Comparison of ENCODE assay signal across 9 mouse cellular contexts in the genomic region with DNA sequence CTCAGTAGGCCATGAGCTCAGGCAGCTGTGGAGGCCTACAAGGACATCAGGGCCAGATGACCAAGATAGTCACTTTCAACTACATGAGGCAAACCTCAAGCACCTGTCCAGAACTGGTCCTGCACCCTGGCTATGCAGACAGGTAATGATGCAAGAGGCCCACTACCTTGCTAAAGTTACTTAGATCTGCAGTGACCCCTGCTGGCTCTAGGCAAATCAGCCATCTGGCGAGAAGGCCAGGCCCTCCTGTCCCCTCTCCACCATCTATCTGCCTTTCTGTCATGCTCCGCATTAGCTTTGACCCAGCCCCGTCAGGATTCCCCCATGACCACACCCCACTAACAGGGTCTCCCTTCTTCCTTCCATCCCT. TPM values are rescaled to one million over a fixed set of nuclear protein-coding genes. Genes with fewer than 3 reads are reported as not detected.
A peak's percentile ranks its signal among the peaks of the same experiment; 100 is the strongest.
DNase-seq lines count a peak whose midpoint lies in the region; ATAC-seq and TF ChIP-seq lines count a peak whose summit lies in the region.
"Had no signal": no experiment of that assay in that cellular context is flagged by ENCODE, and none has a peak within 500 bp of the region (broad histone marks: within the 10 kb centered on the region; RNA-seq: fewer than 3 reads in every experiment).

No protein-coding gene starts in this region.

- DNase-seq in midbrain, postnatal 0 days (ENCODE audit: low spot score) = peak; percentile 24
- DNase-seq in brain, adult 2 months (ENCODE audit: low read depth, low spot score) = peak; percentile 15
- peak; percentile 58 for DNase-seq in kidney, postnatal 0 days (ENCODE audit: low spot score)
- peak; percentile 57 to 64 for DNase-seq in urinary bladder, postnatal 36 days (ENCODE audit: low spot score in 2 of 2)
- DNase-seq in forebrain, embryonic 14.5 days (ENCODE audit: low spot score) = no peak

- H3K27ac ChIP-seq in midbrain, postnatal 0 days (ENCODE audit: low read depth, low read length) = no peak overlapping the region
- no peak overlapping the region for H3K27ac ChIP-seq in midbrain, embryonic 13.5 days
- no peak overlapping the region for H3K27ac ChIP-seq in kidney, postnatal 0 days
- no peak overlapping the region for H3K27ac ChIP-seq in forebrain, embryonic 14.5 days (ENCODE audit: low read depth, low read length)
- H3K27ac ChIP-seq: neural tube, embryonic 13.5 days had no signal

- TF ChIP-seq POLR2A in myocyte (IDR thresholded peaks at IDR 0.05; ENCODE audit: insufficient read length, low read depth) = no peak

- H3K4me3 ChIP-seq in midbrain, postnatal 0 days (ENCODE audit: low read depth, low read length) = no peak overlapping the region
- H3K4me3 ChIP-seq in midbrain, embryonic 13.5 days (replicated peaks) = no peak overlapping the region
- H3K4me3 ChIP-seq in kidney, postnatal 0 days (replicated peaks; ENCODE audit: low read depth, low read length) = no peak overlapping the region
- H3K4me3 ChIP-seq in myocyte = no peak overlapping the region
- no peak overlapping the region for H3K4me3 ChIP-seq in forebrain, embryonic 14.5 days (ENCODE audit: low read depth, low read length)
- H3K4me3 ChIP-seq: neural tube, embryonic 13.5 days had no signal

- H3K4me2 ChIP-seq in midbrain, postnatal 0 days (ENCODE audit: low read depth, low read length, poor library complexity, severe bottlenecking) = no peak overlapping the region
- no peak overlapping the region for H3K4me2 ChIP-seq in midbrain, embryonic 13.5 days (replicated peaks)
- no peak overlapping the region for H3K4me2 ChIP-seq in kidney, postnatal 0 days (ENCODE audit: low read length)
- H3K4me2 ChIP-seq in myocyte (ENCODE audit: low read depth) = peak overlapping the region; percentile 78
- H3K4me2 ChIP-seq in forebrain, embryonic 14.5 days (ENCODE audit: low read length) = no peak overlapping the region
- H3K4me2 ChIP-seq: neural tube, embryonic 13.5 days had no signal

- H3K4me1 ChIP-seq in midbrain, postnatal 0 days (ENCODE audit: insufficient read depth, low read length) = no peaks in the 10 kb centered on the region
- no peaks in the 10 kb centered on the region for H3K4me1 ChIP-seq in midbrain, embryonic 13.5 days (replicated peaks)
- peaks cover 16% of the 10 kb centered on the region for H3K4me1 ChIP-seq in kidney, postnatal 0 days (replicated peaks; ENCODE audit: insufficient read depth, low read length)
- H3K4me1 ChIP-seq in forebrain, embryonic 14.5 days (ENCODE audit: control insufficient read depth, insufficient read depth, low read length) = no peaks in the 10 kb centered on the region

- 78% methylated on average over 3 of the region's 3 CpGs for WGBS in midbrain, postnatal 0 days
- 61% methylated on average over 3 of the region's 3 CpGs for WGBS in midbrain, embryonic 13.5 days
- 56% methylated on average over 3 of the region's 3 CpGs for WGBS in kidney, postnatal 0 days
- WGBS in forebrain, embryonic 14.5 days = 62% methylated on average over 3 of the region's 3 CpGs

- H3K27me3 ChIP-seq in midbrain, postnatal 0 days (ENCODE audit: insufficient read depth, low read length) = no peaks in the 10 kb centered on the region
- no peaks in the 10 kb centered on the region for H3K27me3 ChIP-seq in midbrain, embryonic 13.5 days
- no peaks in the 10 kb centered on the region for H3K27me3 ChIP-seq in kidney, postnatal 0 days (ENCODE audit: insufficient read depth, low read length)
- no peaks in the 10 kb centered on the region for H3K27me3 ChIP-seq in myocyte (ENCODE audit: control insufficient read depth, insufficient read depth, insufficient read length)
- H3K27me3 ChIP-seq in forebrain, embryonic 14.5 days (replicated peaks; ENCODE audit: control insufficient read depth, insufficient read depth, low read length) = no peaks in the 10 kb centered on the region
- H3K27me3 ChIP-seq: neural tube, embryonic 13.5 days had no signal

- H3K36me3 ChIP-seq in midbrain, postnatal 0 days (ENCODE audit: insufficient read depth, low read length) = no peaks in the 10 kb centered on the region
- H3K36me3 ChIP-seq in midbrain, embryonic 13.5 days = no peaks in the 10 kb centered on the region
- H3K36me3 ChIP-seq in kidney, postnatal 0 days (ENCODE audit: insufficient read depth, low read length) = no peaks in the 10 kb centered on the region
- no peaks in the 10 kb centered on the region for H3K36me3 ChIP-seq in myocyte (ENCODE audit: control insufficient read depth, insufficient read depth)
- H3K36me3 ChIP-seq in forebrain, embryonic 14.5 days (ENCODE audit: control insufficient read depth, insufficient read depth, low read length) = no peaks in the 10 kb centered on the region
- H3K36me3 ChIP-seq: neural tube, embryonic 13.5 days had no signal

- no peak for ATAC-seq in midbrain, postnatal 0 days (ENCODE audit: low FRiP score)
- ATAC-seq in midbrain, embryonic 13.5 days = no peak
- 0 out of 2 replicates have a peak, but pooled peaks have one; percentile 27 for ATAC-seq in kidney, postnatal 0 days (replicated peaks; ENCODE audit: low FRiP score, low read depth)
- no peak for ATAC-seq in granulocyte monocyte progenitor cell, adult 5-6 weeks (replicated peaks; ENCODE audit: poor library complexity, severe bottlenecking)
- no peak for ATAC-seq in forebrain, embryonic 14.5 days

- no peaks in the 10 kb centered on the region for H3K9me3 ChIP-seq in midbrain, postnatal 0 days (ENCODE audit: low read length)
- no peaks in the 10 kb centered on the region for H3K9me3 ChIP-seq in midbrain, embryonic 13.5 days
- H3K9me3 ChIP-seq in kidney, postnatal 0 days (replicated peaks; ENCODE audit: low read length) = no peaks in the 10 kb centered on the region
- H3K9me3 ChIP-seq in forebrain, embryonic 14.5 days (replicated peaks; ENCODE audit: control insufficient read depth, low read length) = no peaks in the 10 kb centered on the region
- H3K9me3 ChIP-seq: neural tube, embryonic 13.5 days had no signal

- peak; percentile 42 for TF ChIP-seq CTCF in midbrain, postnatal 0 days (IDR thresholded peaks at IDR 0.05)
- peak; percentile 69 for TF ChIP-seq CTCF in kidney, postnatal 0 days (IDR thresholded peaks at IDR 0.05; ENCODE audit: low read depth)

- no peak overlapping the region for H3K9ac ChIP-seq in midbrain, postnatal 0 days (replicated peaks; ENCODE audit: low read length, poor library complexity, severe bottlenecking)
- no peak overlapping the region for H3K9ac ChIP-seq in midbrain, embryonic 13.5 days (replicated peaks)
- H3K9ac ChIP-seq in kidney, postnatal 0 days (ENCODE audit: low read depth, low read length) = no peak overlapping the region
- H3K9ac ChIP-seq in forebrain, embryonic 14.5 days (ENCODE audit: low read length) = no peak overlapping the region
- H3K9ac ChIP-seq: neural tube, embryonic 13.5 days had no signal

- H3ac ChIP-seq in myocyte (ENCODE audit: control insufficient read depth, insufficient read length) = no peak overlapping the region

- no peaks in the 10 kb centered on the region for H3K79me2 ChIP-seq in myocyte (ENCODE audit: control insufficient read depth, insufficient read depth)

TF ChIP-seq in myocyte, 11 proteins besides CTCF, POLR2A, EP300 and RAD21:
- TF ChIP-seq MYOG (IDR thresholded peaks at IDR 0.05; ENCODE audit: control insufficient read depth in 1 of 3, insufficient read depth in 1 of 3, insufficient read length in 2 of 3, low read depth in 2 of 3) = peak in 1 of 3 experiments; percentile 18
- TF ChIP-seq TCF12 (IDR thresholded peaks at IDR 0.05; ENCODE audit: insufficient read depth, poor library complexity, severe bottlenecking) = no peak
- TF ChIP-seq CEBPB (IDR thresholded peaks at IDR 0.05; ENCODE audit: insufficient read depth, poor library complexity, severe bottlenecking) = peak; percentile 51; the same call in 1 of the 2 replicates

RNA-seq across cellular contexts. Expression of gene Mrps18a, which starts 35.7 kb away (rescaled TPM):
- total RNA-seq in midbrain, postnatal 0 days (2014; rRNA removed) = 63.7 and 84.4 TPM in 2 replicates
- polyA plus RNA-seq in midbrain, postnatal 0 days (2015; fragmentation: Nextera tagmentation; extraction: Ambion mirVana) = 173 and 175 TPM in 2 replicates
- polyA plus RNA-seq in midbrain, embryonic 13.5 days (2015; fragmentation: Nextera tagmentation; extraction: Ambion mirVana) = 137 and 140 TPM in 2 replicates
- 171 and 188 TPM in 2 replicates for polyA plus RNA-seq in kidney, postnatal 0 days (2015; fragmentation: Nextera tagmentation; extraction: Ambion mirVana)
- polyA plus RNA-seq in myocyte (2012; fragmentation: generic; extraction: Trizol) = 112 TPM
- 70.4 and 96.2 TPM in 2 replicates for total RNA-seq in granulocyte monocyte progenitor cell, adult 5-6 weeks (2014; fragmentation: Nextera tagmentation)
- 47.9 and 53.2 TPM in 2 replicates for total RNA-seq in granulocyte monocyte progenitor cell, adult 5-6 weeks (2017)
- polyA plus RNA-seq in forebrain, embryonic 14.5 days (2014; fragmentation: Nextera tagmentation; extraction: Ambion mirVana) = 135 and 141 TPM in 2 replicates

RNA-seq across cellular contexts. Expression of gene Vegfa, which starts 42.9 kb away (rescaled TPM):
- 78.6 and 105 TPM in 2 replicates for total RNA-seq in midbrain, postnatal 0 days (2014; rRNA removed)
- polyA plus RNA-seq in midbrain, postnatal 0 days (2015; fragmentation: Nextera tagmentation; extraction: Ambion mirVana) = 2.3 and 3.0 TPM in 2 replicates
- 2.7 and 3.4 TPM in 2 replicates for polyA plus RNA-seq in midbrain, embryonic 13.5 days (2015; fragmentation: Nextera tagmentation; extraction: Ambion mirVana)
- 6.3 TPM in 2 replicates for polyA plus RNA-seq in kidney, postnatal 0 days (2015; fragmentation: Nextera tagmentation; extraction: Ambion mirVana)
- 177 TPM for polyA plus RNA-seq in myocyte (2012; fragmentation: generic; extraction: Trizol)
- 21.2 and 28.6 TPM in 2 replicates for total RNA-seq in granulocyte monocyte progenitor cell, adult 5-6 weeks (2014; fragmentation: Nextera tagmentation)
- 34.3 and 41.4 TPM in 2 replicates for total RNA-seq in granulocyte monocyte progenitor cell, adult 5-6 weeks (2017)
- 2.3 and 2.6 TPM in 2 replicates for polyA plus RNA-seq in forebrain, embryonic 14.5 days (2014; fragmentation: Nextera tagmentation; extraction: Ambion mirVana)

Comparison
In these comparisons a context has a peak if more than half of its experiments do, and no peak if none do; other contexts are left out.
1. RNA of gene Vegfa, which starts 42.9 kb away (polyA plus RNA-seq): 177 TPM in myocyte (single experiment); 6.3 TPM in kidney, postnatal 0 days, 2.7 to 3.4 TPM in midbrain, embryonic 13.5 days, 2.3 to 3.0 TPM in midbrain, postnatal 0 days and 2.3 to 2.6 TPM in forebrain, embryonic 14.5 days; every median in the first group is over 10 times any median in the second.